Mouse (Mus musculus): ENCODE results near the gene Phospho1. TPM values are rescaled to one million over a fixed set of nuclear protein-coding genes. Genes with fewer than 3 reads are reported as not detected.

Gene Phospho1
- 100 to 1,000 TPM; 174 to 180 TPM for total RNA-seq (2021)

GRCm38 (mm10) chr11:95824071-95824876, at the start of gene Phospho1:
TSS of gene Phospho1 (plus strand) at chr11:95824499.
- peak; percentile 92 to 94 for DNase-seq

GRCm38 (mm10) chr11:95777323-95778297, 46.7 kb upstream of the Phospho1 start:
- intact Hi-C loops (cut with DNase I) = loop anchor here (2.0 kb wide), 2 partner anchors 17 to 45 kb away; no protein-coding TSS in a partner anchor
- peak; percentile 57 to 65 for DNase-seq

More at GRCm38 (mm10) chr11:95824071-95824876, at the start of gene Phospho1:
- intact Hi-C loops (cut with DNase I) = loop anchor here (2.0 to 5.0 kb wide), 2 partner anchors 53 to 112 kb away; partner anchors contain the start of gene Zfp652

GRCm38 (mm10) chr11:95778831-95779251, 45.5 kb upstream of the Phospho1 start:
- no peak for DNase-seq
- intact Hi-C loops (cut with DNase I) = loop anchor here (2.0 kb wide), 2 partner anchors 16 to 44 kb away; no protein-coding TSS in a partner anchor

- intact Hi-C loops (cut with DNase I) = loop anchor here (2.0 kb wide), 2 partner anchors 15 to 43 kb away; no protein-coding TSS in a partner anchor
- DNase-seq = no peak
These were observed 44.9 kb upstream of the Phospho1 start for GRCm38 (mm10) chr11:95779366-95779765.

- intact Hi-C loops (cut with DNase I) = no loop called here
- no peak for DNase-seq
These were observed 43.8 kb upstream of the Phospho1 start for GRCm38 (mm10) chr11:95780480-95780879.

GRCm38 (mm10) chr11:95781557-95781956, 42.7 kb upstream of the Phospho1 start:
- intact Hi-C loops (cut with DNase I) = no loop called here
- DNase-seq = no peak

- intact Hi-C loops (cut with DNase I) = no loop called here
- no peak for DNase-seq
These were observed 40.8 kb upstream of the Phospho1 start for GRCm38 (mm10) chr11:95783457-95783856.

GRCm38 (mm10) chr11:95783958-95784357, 40.3 kb upstream of the Phospho1 start:
- intact Hi-C loops (cut with DNase I) = no loop called here

GRCm38 (mm10) chr11:95785675-95786074, 38.6 kb upstream of the Phospho1 start:
- DNase-seq = no peak
- intact Hi-C loops (cut with DNase I) = no loop called here

More at GRCm38 (mm10) chr11:95783958-95784357, 40.3 kb upstream of the Phospho1 start:
- DNase-seq = no peak

GRCm38 (mm10) chr11:95786511-95786910, 37.8 kb upstream of the Phospho1 start:
- intact Hi-C loops (cut with DNase I) = no loop called here

GRCm38 (mm10) chr11:95789451-95789891, 34.8 kb upstream of the Phospho1 start:
- intact Hi-C loops (cut with DNase I) = no loop called here
- no peak for DNase-seq

More at GRCm38 (mm10) chr11:95786511-95786910, 37.8 kb upstream of the Phospho1 start:
- DNase-seq = no peak

GRCm38 (mm10) chr11:95791787-95792186, 32.5 kb upstream of the Phospho1 start:
- DNase-seq = no peak
- intact Hi-C loops (cut with DNase I) = no loop called here

- DNase-seq = no peak
- intact Hi-C loops (cut with DNase I) = no loop called here
These were observed 31.3 kb upstream of the Phospho1 start for GRCm38 (mm10) chr11:95792950-95793509.

GRCm38 (mm10) chr11:95794201-95794600, 30.1 kb upstream of the Phospho1 start:
- intact Hi-C loops (cut with DNase I) = loop anchor here (2.0 kb wide), 2 partner anchors 15 to 29 kb away; no protein-coding TSS in a partner anchor
- no peak for DNase-seq

GRCm38 (mm10) chr11:95795582-95795981, 28.7 kb upstream of the Phospho1 start:
- intact Hi-C loops (cut with DNase I) = loop anchor here (2.0 kb wide), 2 partner anchors 17 to 27 kb away; no protein-coding TSS in a partner anchor
- peak in 1 of 2 experiments; percentile 46 for DNase-seq

GRCm38 (mm10) chr11:95805010-95805409, 19.3 kb upstream of the Phospho1 start:
- intact Hi-C loops (cut with DNase I) = no loop called here

GRCm38 (mm10) chr11:95805527-95805926, 18.8 kb upstream of the Phospho1 start:
- intact Hi-C loops (cut with DNase I) = no loop called here
- DNase-seq = no peak

More at GRCm38 (mm10) chr11:95805010-95805409, 19.3 kb upstream of the Phospho1 start:
- no peak for DNase-seq

- intact Hi-C loops (cut with DNase I) = no loop called here
- no peak for DNase-seq
These were observed 16.4 kb upstream of the Phospho1 start for GRCm38 (mm10) chr11:95807884-95808283.

- intact Hi-C loops (cut with DNase I) = no loop called here
- no peak for DNase-seq
These were observed 15.8 kb upstream of the Phospho1 start for GRCm38 (mm10) chr11:95808448-95809011.

- intact Hi-C loops (cut with DNase I) = no loop called here
These were observed 14.7 kb upstream of the Phospho1 start for GRCm38 (mm10) chr11:95809603-95810002.

More at GRCm38 (mm10) chr11:95809603-95810002, 14.7 kb upstream of the Phospho1 start:
- DNase-seq = no peak

Measured in heart, postnatal 36 days (tissue).